Mouse (Mus musculus) thymus, adult 2 months (tissue): ENCODE measurements around the gene Nfkbie.

Experiments used
- CTCF ChIP-seq: fragments of 200-500 bp; IDR thresholded peaks from 2 replicates; pipeline ENCODE4 v1.5.1; 2012; ENCODE audit warnings: mild to moderate bottlenecking, control low read depth, low read length, moderate library complexity, borderline replicate concordance; ENCODE audit not compliant: control insufficient read depth, poor library complexity, insufficient read depth; ENCODE audit errors: extremely low read depth
- POLR2A ChIP-seq: fragments of 200-500 bp; IDR thresholded peaks from 2 replicates; pipeline ENCODE4 v1.6.1; 2012; ENCODE audit warnings: mild to moderate bottlenecking, low read length, control low read depth, moderate library complexity; ENCODE audit not compliant: control insufficient read depth, poor library complexity, insufficient read depth; ENCODE audit errors: extremely low read depth

DNA sequence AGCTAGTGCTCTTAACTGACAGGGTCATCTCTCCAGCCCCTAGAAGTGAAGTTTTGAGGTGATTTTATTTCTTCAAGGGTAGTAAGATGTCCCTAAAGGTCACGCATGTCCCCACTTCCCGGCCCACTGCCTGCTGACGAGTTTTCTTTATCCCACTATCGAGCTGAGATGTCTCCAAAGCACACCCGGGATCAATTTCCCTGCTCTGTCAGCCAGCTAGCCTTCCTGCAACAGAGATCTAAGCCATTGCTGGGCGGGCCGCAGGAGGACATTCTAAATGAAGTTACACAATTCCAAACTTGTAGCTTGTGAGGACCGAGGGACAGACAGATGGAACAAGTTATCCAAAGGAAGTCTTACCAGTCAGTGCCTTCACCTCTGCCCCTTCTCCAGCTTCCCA is 44.8 kb downstream of the Nfkbie start:
- TF ChIP-seq POLR2A (no peak), CTCF (no peak)
